Mouse (Mus musculus) ES-E14 (cell line): ENCODE measurements around the gene Ifnz.
"Not testable (repeated sequence)": the region's sequence is repeated elsewhere in the genome, so short reads cannot be mapped to it uniquely, and the experiment has no call there.

Source experiments
- CHD2 ChIP-seq: IDR thresholded peaks from 2 replicates; pipeline ENCODE4 v1.6.1; 2014; ENCODE audit warnings: mild to moderate bottlenecking, low read depth, low read length, inconsistent platforms
- HCFC1 ChIP-seq: IDR thresholded peaks from 2 replicates; pipeline ENCODE4 v1.6.1; 2012; ENCODE audit warnings: low read length, inconsistent platforms, borderline replicate concordance; ENCODE audit not compliant: insufficient read depth
- MAFK ChIP-seq: IDR thresholded peaks from 2 replicates; pipeline ENCODE4 v1.6.1; 2014; ENCODE audit warnings: mild to moderate bottlenecking, low read depth, low read length, inconsistent platforms; ENCODE audit not compliant: insufficient read depth

DNA sequence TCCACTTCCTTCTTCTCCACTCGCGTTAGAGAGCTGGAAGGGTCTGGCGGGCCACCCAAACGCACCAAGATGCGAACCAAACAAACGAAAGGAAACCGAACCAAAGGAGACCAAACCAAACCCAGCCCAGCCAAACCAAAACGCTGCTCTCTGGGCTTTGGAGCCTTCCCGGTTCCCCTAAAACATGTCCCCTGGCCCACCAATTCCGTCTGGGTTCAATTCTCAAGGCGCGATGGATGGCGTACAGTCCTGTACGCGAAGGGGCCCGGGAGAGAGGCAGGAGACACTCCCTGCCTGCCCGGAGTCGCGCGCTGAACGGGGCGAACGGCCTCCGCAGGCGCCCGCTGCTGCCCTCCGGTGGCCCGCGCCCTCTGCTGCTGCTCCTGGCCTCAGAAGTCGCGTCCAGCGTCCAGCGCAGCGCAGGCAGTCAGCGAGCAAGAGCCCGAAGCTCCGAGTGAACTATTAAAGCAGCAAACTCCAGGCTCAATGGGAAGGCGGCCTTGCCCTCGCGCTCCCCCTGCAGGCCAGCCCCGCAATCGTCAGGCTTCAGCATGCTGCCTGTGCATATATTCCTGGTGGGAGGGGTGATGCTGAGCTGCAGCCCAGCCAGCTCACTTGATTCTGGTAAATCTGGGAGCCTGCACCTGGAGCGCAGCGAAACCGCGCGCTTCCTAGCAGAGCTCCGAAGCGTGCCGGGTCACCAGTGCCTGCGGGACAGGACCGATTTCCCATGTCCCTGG lies 12.2 kb downstream of the Ifnz start, which contains the start of gene Gm13275:
- not testable (repeated sequence) for TF ChIP-seq CHD2, HCFC1, MAFK
